ENCODE assay signal across 14 mouse cellular contexts in genomic region chr6:52209685-52210046, GRCm38 (mm10). TPM values are rescaled to one million over a fixed set of nuclear protein-coding genes. Genes with fewer than 3 reads are reported as not detected.
A peak's percentile ranks its signal among the peaks of the same experiment; 100 is the strongest.
DNase-seq lines count a peak whose midpoint lies in the region; ATAC-seq lines count a peak whose summit lies in the region.
"Had no signal": no experiment of that assay in that cellular context is flagged by ENCODE, and none has a peak within 500 bp of the region (broad histone marks: within the 10 kb centered on the region; RNA-seq: fewer than 3 reads in every experiment).

No protein-coding gene starts in this region.

- H3K27me3 ChIP-seq in hindbrain, embryonic 14.5 days (ENCODE audit: control insufficient read depth, insufficient read depth, low read length), result peaks cover 96% of the 10 kb centered on the region
- H3K27me3 ChIP-seq in kidney, embryonic 14.5 days (ENCODE audit: control insufficient read depth, insufficient read depth, low read length), result no peaks in the 10 kb centered on the region; the same call in 1 of the 2 replicates
- H3K27me3 ChIP-seq in neural tube, embryonic 11.5 days (ENCODE audit: control insufficient read depth, insufficient read depth, low read length), result no peaks in the 10 kb centered on the region

- no peaks in the 10 kb centered on the region for H3K36me3 ChIP-seq in hindbrain, embryonic 14.5 days (replicated peaks; ENCODE audit: control insufficient read depth, insufficient read depth)
- peaks cover 22% of the 10 kb centered on the region for H3K36me3 ChIP-seq in kidney, embryonic 14.5 days (ENCODE audit: control insufficient read depth, insufficient read depth, low read length)
- H3K36me3 ChIP-seq in neural tube, embryonic 11.5 days (ENCODE audit: control insufficient read depth, insufficient read depth, low read length), result peaks cover 7% of the 10 kb centered on the region
- H3K36me3 ChIP-seq: embryonic facial prominence, embryonic 12.5 days had no signal

- 8% methylated on average over 12 of the region's 12 CpGs for WGBS in hindbrain, embryonic 14.5 days
- 4% methylated on average over 12 of the region's 12 CpGs for WGBS in kidney, embryonic 14.5 days
- WGBS in neural tube, embryonic 11.5 days, result 4% methylated on average over 12 of the region's 12 CpGs

- ATAC-seq in hindbrain, embryonic 14.5 days (ENCODE audit: low FRiP score), result no peak
- ATAC-seq in kidney, embryonic 14.5 days (ENCODE audit: low FRiP score, low TSS enrichment), result no peak
- ATAC-seq in neural tube, embryonic 11.5 days (ENCODE audit: insufficient read depth, low FRiP score, low TSS enrichment), result no peak
- ATAC-seq: CD4-positive, CD25-positive, alpha-beta regulatory T cell, adult 4 months; forebrain, embryonic 13.5 days had no signal

- H3K4me3 ChIP-seq in hindbrain, embryonic 14.5 days (replicated peaks; ENCODE audit: low read length), result peak overlapping the region; percentile 30
- H3K4me3 ChIP-seq in kidney, embryonic 14.5 days (ENCODE audit: low read length), result peak overlapping the region; percentile 89
- peak overlapping the region; percentile 87 for H3K4me3 ChIP-seq in neural tube, embryonic 11.5 days (ENCODE audit: low read depth, low read length)
- H3K4me3 ChIP-seq: embryonic facial prominence, embryonic 12.5 days; forebrain, embryonic 13.5 days had no signal

- H3K4me1 ChIP-seq in hindbrain, embryonic 14.5 days (replicated peaks; ENCODE audit: control insufficient read depth, insufficient read depth, low read length), result no peaks in the 10 kb centered on the region
- H3K4me1 ChIP-seq in kidney, embryonic 14.5 days (ENCODE audit: control insufficient read depth, insufficient read depth, low read length), result peaks cover 48% of the 10 kb centered on the region
- H3K4me1 ChIP-seq in neural tube, embryonic 11.5 days (ENCODE audit: control insufficient read depth, insufficient read depth, low read length), result peaks cover 43% of the 10 kb centered on the region
- H3K4me1 ChIP-seq: embryonic facial prominence, embryonic 12.5 days had no signal

- no peaks in the 10 kb centered on the region for H3K9me3 ChIP-seq in hindbrain, embryonic 14.5 days (ENCODE audit: control insufficient read depth, low read length)
- H3K9me3 ChIP-seq in kidney, embryonic 14.5 days (ENCODE audit: control insufficient read depth, low read length), result no peaks in the 10 kb centered on the region
- H3K9me3 ChIP-seq in neural tube, embryonic 11.5 days (ENCODE audit: control insufficient read depth, low read length), result no peaks in the 10 kb centered on the region
- H3K9me3 ChIP-seq: embryonic facial prominence, embryonic 12.5 days; forebrain, embryonic 13.5 days had no signal

- peak overlapping the region; percentile 38; the same call in 1 of the 2 replicates for H3K9ac ChIP-seq in hindbrain, embryonic 14.5 days
- peak overlapping the region; percentile 91 for H3K9ac ChIP-seq in kidney, embryonic 14.5 days (ENCODE audit: low read depth, low read length)
- H3K9ac ChIP-seq in neural tube, embryonic 11.5 days (ENCODE audit: low read length), result peak overlapping the region; percentile 99
- H3K9ac ChIP-seq: embryonic facial prominence, embryonic 12.5 days; forebrain, embryonic 13.5 days had no signal

- H3K27ac ChIP-seq in hindbrain, embryonic 14.5 days, result peak overlapping the region; percentile 85
- peak overlapping the region; percentile 76 for H3K27ac ChIP-seq in kidney, embryonic 14.5 days (ENCODE audit: low read depth, low read length)
- H3K27ac ChIP-seq in neural tube, embryonic 11.5 days (ENCODE audit: low read depth, low read length), result peak overlapping the region; percentile 100
- H3K27ac ChIP-seq: embryonic facial prominence, embryonic 12.5 days; forebrain, embryonic 13.5 days had no signal

- H3K4me2 ChIP-seq in hindbrain, embryonic 14.5 days (replicated peaks), result peak overlapping the region; percentile 81
- H3K4me2 ChIP-seq in kidney, embryonic 14.5 days (replicated peaks; ENCODE audit: low read depth, low read length), result peak overlapping the region; percentile 97
- H3K4me2 ChIP-seq in neural tube, embryonic 11.5 days (ENCODE audit: low read depth), result peak overlapping the region; percentile 99
- H3K4me2 ChIP-seq: embryonic facial prominence, embryonic 12.5 days; forebrain, embryonic 13.5 days had no signal

- DNase-seq in kidney, adult 18-20 months, result peak; percentile 49
- DNase-seq in kidney, adult 8-10 months, result no peak
- DNase-seq in hindbrain, embryonic 14.5 days (ENCODE audit: low spot score), result no peak
- DNase-seq in neural tube, embryonic 11.5 days (ENCODE audit: low spot score), result no peak
- no peak for DNase-seq in thymus, postnatal 14 days
- no peak for DNase-seq in urinary bladder, postnatal 10 days (ENCODE audit: low spot score)
- no peak for DNase-seq in embryo, embryonic 10 days (ENCODE audit: low spot score)
- DNase-seq: layer of hippocampus, adult 9-11 months had no signal

RNA-seq across cellular contexts. Expression of gene Hoxa6, which starts 1.1 kb away (rescaled TPM):
- polyA plus RNA-seq in hindbrain, embryonic 14.5 days (2014; fragmentation: Nextera tagmentation; extraction: Ambion mirVana), result 25.4 and 29.8 TPM in 2 replicates
- polyA plus RNA-seq in kidney, embryonic 14.5 days (2014; fragmentation: Nextera tagmentation; extraction: Ambion mirVana), result 4.4 TPM in 2 replicates
- polyA plus RNA-seq in neural tube, embryonic 11.5 days (2014; fragmentation: Nextera tagmentation; extraction: Ambion mirVana), result 16.0 and 18.8 TPM in 2 replicates
- polyA plus RNA-seq: CD4-positive, CD25-positive, alpha-beta regulatory T cell, adult 4 months; embryonic facial prominence, embryonic 12.5 days; forebrain, embryonic 13.5 days; liver, adult 2 months had no signal

RNA-seq across cellular contexts. Expression of gene Hoxa3, which starts 3.5 kb away (rescaled TPM):
- polyA plus RNA-seq in hindbrain, embryonic 14.5 days (2014; fragmentation: Nextera tagmentation; extraction: Ambion mirVana), result 21.7 and 24.9 TPM in 2 replicates
- 9.7 and 13.6 TPM in 2 replicates for polyA plus RNA-seq in kidney, embryonic 14.5 days (2014; fragmentation: Nextera tagmentation; extraction: Ambion mirVana)
- 20.2 TPM in 2 replicates for polyA plus RNA-seq in neural tube, embryonic 11.5 days (2014; fragmentation: Nextera tagmentation; extraction: Ambion mirVana)
- polyA plus RNA-seq: forebrain, embryonic 13.5 days had no signal

RNA-seq across cellular contexts. Expression of gene Gm28308, which starts 3.5 kb away (rescaled TPM):
- polyA plus RNA-seq in hindbrain, embryonic 14.5 days (2014; fragmentation: Nextera tagmentation; extraction: Ambion mirVana), result not detected in 2 replicates
- not detected in 2 replicates for polyA plus RNA-seq in kidney, embryonic 14.5 days (2014; fragmentation: Nextera tagmentation; extraction: Ambion mirVana)
- not detected in 2 replicates for polyA plus RNA-seq in neural tube, embryonic 11.5 days (2014; fragmentation: Nextera tagmentation; extraction: Ambion mirVana)
- polyA plus RNA-seq: CD4-positive, CD25-positive, alpha-beta regulatory T cell, adult 4 months; cerebellum, adult 2 months; embryonic facial prominence, embryonic 12.5 days; forebrain, embryonic 13.5 days; liver, adult 2 months had no signal

RNA-seq across cellular contexts. Expression of gene Hoxa5, which starts 5.3 kb away (rescaled TPM):
- polyA plus RNA-seq in hindbrain, embryonic 14.5 days (2014; fragmentation: Nextera tagmentation; extraction: Ambion mirVana), result 175 and 180 TPM in 2 replicates
- polyA plus RNA-seq in kidney, embryonic 14.5 days (2014; fragmentation: Nextera tagmentation; extraction: Ambion mirVana), result 15.7 and 16.6 TPM in 2 replicates
- polyA plus RNA-seq in neural tube, embryonic 11.5 days (2014; fragmentation: Nextera tagmentation; extraction: Ambion mirVana), result 53.4 and 56.5 TPM in 2 replicates
- polyA plus RNA-seq: CD4-positive, CD25-positive, alpha-beta regulatory T cell, adult 4 months; forebrain, embryonic 13.5 days had no signal

RNA-seq across cellular contexts. Expression of gene Hoxa7, which starts 12.0 kb away (rescaled TPM):
- polyA plus RNA-seq in hindbrain, embryonic 14.5 days (2014; fragmentation: Nextera tagmentation; extraction: Ambion mirVana), result 18.7 and 25.2 TPM in 2 replicates
- 19.1 and 19.6 TPM in 2 replicates for polyA plus RNA-seq in kidney, embryonic 14.5 days (2014; fragmentation: Nextera tagmentation; extraction: Ambion mirVana)
- polyA plus RNA-seq in neural tube, embryonic 11.5 days (2014; fragmentation: Nextera tagmentation; extraction: Ambion mirVana), result 61.2 and 71.3 TPM in 2 replicates
- polyA plus RNA-seq: CD4-positive, CD25-positive, alpha-beta regulatory T cell, adult 4 months; forebrain, embryonic 13.5 days had no signal

Comparison
In these comparisons a context has a peak if more than half of its experiments do, and no peak if none do; other contexts are left out.
1. H3K4me3 ChIP-seq: peak in every context shown above with its lines; median percentile 89 in kidney, embryonic 14.5 days; 87 in neural tube, embryonic 11.5 days; 30 in hindbrain, embryonic 14.5 days.
2. H3K9ac ChIP-seq: peak in every context shown above with its lines; median percentile 99 in neural tube, embryonic 11.5 days; 91 in kidney, embryonic 14.5 days; 38 in hindbrain, embryonic 14.5 days.